Mouse (Mus musculus): ENCODE results near the gene Lst1.

Gene Lst1

DNA sequence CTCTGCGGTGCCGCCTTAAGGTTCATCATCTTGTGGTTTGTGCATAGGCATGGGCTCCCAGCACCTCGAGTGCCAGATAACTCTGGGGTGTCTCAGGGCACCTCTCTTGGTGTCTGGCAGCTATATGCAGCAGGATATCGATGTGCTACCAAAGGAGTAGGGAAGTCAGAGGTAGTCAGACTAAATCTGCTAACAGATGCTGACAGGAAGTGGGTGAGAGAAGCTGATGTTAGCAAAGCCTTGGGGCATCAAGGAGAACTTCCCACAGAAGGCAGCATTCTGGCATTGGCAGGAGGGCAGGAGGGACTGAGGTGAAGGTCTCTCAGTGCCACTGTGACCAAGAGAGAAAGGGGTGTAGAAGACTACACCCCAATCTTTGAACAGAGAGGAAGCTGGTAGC, 1.9 kb upstream of the Lst1 start:
- CTCF ChIA-PET, result interaction anchor here (1.5 to 1.6 kb wide), 3 partner anchors 18 to 43 kb away, joined by 4 to 5 read pairs (median 5); no protein-coding TSS in a partner anchor

DNA sequence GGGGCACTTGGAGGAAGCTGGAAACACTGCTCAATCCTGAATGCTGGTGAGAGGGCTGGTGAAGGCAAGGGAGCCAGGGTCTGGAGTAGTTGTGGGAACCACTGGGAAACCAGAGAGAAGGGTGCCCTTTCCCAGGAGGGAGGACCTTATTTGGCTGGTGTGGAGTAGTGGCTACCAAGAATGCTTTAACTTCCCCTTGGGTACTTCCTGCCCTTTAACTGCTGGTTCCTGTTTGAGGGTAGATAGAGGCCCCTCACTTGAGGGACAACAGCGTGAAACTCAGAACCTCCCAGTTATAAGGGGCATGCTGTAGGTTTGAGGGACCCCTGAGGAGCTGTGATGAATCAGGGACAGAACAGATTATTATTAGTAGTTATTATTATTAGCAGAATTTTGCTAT, 947 bp upstream of the Lst1 start:
- CTCF ChIA-PET, result interaction anchor here (0.6 to 1.6 kb wide), 3 partner anchors 14 to 43 kb away, joined by 3 to 5 read pairs (median 4); no protein-coding TSS in a partner anchor

DNA sequence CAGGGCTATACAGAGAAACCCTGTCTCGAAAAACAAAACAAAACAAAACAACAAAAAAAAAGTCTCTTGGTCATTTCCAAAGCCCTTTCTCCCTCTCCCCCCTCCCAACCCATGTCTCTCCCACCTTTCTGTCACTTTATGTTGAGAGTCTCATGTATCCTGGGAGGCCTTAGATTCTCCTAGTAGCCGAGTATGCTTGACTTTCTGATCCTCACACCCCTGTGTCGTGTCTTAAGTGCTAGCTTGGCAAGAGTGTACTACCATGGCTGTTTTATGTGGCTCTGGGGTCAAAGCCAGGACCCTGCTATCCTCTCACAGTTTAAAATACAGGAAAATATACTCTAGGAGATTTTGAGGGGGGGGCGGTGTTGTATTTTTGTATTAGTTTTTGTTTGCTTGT, 894 bp downstream of the Lst1 start:
- CTCF ChIA-PET, result interaction anchor here (0.7 to 1.0 kb wide), 3 partner anchors 9 to 44 kb away, joined by 3 to 5 read pairs (median 4); no protein-coding TSS in a partner anchor

DNA sequence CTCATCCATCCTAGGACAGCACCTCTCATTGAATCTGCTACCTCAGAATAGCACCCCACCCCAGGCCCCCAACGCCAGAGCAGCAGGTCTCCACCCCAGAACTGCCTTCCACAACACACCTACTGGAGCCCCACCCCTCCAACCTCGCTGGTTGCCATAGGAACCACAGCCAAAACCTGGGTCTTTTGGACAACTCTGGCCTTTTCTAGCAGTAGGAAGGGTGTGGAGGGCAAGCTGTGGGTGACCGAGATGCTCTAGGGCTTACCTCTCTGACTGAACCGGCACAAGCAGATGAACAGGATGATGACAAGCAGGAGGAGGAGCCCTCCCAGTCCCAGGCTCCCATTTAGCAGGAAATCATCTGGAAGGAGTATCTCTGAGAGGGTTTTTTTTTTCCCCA, 1.6 kb downstream of the Lst1 start:
- CTCF ChIA-PET, result interaction anchor here (0.9 kb wide), 1 partner anchor 8 kb away, joined by 5 read pairs; no protein-coding TSS in a partner anchor

DNA sequence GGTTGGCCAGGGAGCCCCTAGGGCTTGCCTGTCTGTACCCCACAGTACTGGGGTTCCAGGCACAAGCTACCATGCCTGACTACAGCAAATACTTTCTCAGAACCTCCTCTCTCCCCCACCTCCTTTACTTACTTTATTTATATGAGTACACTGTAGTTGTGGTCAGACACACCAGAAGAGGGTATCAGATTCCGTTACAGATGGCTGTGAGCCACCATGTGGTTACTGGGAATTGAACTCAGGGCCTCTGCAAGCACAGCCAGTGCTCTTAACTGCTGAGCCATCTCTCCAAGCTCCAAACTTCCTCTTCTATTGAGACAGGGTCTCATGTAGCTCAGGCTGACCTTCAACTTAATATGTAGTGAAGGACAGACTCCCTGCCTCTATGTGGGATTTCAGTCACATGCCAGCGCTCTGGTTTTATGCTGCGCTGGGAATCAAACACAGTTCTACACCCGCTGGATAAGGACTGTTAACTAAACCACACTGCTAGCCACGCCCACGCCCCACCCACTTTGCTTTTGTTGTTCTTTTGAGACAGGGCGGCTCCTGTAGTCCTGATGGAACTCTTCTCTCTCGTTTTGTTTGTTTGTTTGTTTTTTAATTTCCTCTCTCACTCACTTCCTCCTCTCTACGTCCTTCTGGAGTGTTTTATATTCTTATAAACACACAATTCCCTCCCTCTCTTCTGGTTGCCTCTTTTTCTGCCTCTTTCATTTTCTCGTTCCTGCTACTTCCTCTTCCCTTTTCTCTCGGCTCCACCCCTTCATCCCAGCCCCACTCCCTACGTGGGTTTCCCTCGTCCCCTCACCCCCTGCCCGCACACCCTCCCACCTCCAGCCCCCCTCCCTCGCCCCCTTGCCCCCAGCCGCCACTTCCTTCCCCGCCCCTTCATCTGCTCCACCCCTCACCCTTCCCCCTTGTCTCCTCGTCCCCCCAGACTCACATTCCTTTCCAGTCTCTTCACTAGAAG, 2.3 kb downstream of the Lst1 start:
- CTCF ChIA-PET, result interaction anchor here (0.5 to 0.7 kb wide), 3 partner anchors 12 to 845 kb away, joined by 3 to 26 read pairs (median 4); partner anchors contain the start of gene Nfkbil1

DNA sequence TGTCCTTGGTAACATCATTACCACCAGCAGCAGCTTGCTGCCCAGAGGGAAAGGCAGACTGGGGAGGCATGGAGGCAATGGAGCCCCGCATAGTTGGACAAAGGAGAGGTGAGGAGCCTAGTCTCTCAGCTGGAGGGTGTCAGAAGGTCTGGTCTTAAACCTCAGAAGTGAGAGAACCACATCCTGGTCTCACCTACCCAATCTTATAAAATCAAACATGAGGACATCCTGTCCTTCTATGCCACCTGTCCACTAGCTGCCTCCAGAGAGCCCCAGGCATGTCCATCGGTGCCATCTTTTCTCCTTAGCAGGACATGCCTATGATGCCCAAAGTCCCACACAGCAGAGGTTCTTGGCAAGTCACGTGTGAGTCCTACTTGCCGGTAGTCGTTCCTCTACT, 8.1 kb downstream of the Lst1 start:
- CTCF ChIA-PET, result interaction anchor here (1.2 kb wide), 1 partner anchor 17 kb away, joined by 3 read pairs; no protein-coding TSS in a partner anchor

DNA sequence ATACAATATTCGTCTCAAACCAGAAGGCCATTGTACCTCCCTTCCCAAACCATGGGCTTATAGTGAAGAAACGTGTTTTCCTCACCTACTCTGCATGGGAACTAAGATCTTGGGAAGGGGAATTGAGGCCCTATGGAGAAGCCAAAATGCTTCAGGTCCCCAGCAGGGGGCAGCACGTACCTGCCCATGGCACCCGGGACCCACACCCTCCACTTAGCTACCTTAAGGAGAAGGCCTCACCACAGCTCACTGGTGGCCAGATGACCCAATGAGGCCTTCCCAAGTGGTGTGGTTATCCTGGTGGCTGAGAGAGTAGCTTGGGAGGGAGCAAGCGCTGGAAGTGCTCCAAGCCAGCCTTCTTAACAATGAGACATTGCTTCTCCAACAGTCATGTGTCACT, 9.7 kb downstream of the Lst1 start:
- CTCF ChIA-PET, result interaction anchor here (0.5 to 1.5 kb wide), 6 partner anchors 8 to 54 kb away, joined by 3 to 5 read pairs (median 3); partner anchors contain the start of genes Atp6v1g2 and Ltb

DNA sequence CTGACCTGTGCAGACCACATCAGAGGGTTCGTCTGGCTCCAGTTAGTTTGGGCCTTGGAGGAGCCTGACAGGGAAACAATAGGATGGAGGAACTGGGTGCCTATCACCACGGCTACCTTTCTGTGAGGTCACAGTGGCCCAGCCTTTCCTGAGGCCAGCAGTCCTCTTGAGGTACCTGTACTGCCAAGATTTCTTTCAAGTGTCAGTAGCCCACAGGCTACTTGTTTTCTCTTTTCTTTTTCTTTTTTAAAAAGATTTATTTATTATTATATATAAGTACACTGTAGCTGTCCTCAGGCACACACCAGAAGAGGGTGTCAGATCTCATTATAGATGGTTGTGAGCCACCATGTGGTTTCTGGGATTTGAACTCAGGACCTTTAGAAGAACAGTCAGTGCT, 12.3 kb downstream of the Lst1 start, which contains the start of gene Aif1:
Gene Aif1 (minus strand): TSS at position 101 of the 400 bp plus-strand sequence.
- CTCF ChIA-PET, result interaction anchor here (0.6 kb wide), 1 partner anchor 89 kb away, joined by 12 read pairs; no protein-coding TSS in a partner anchor

DNA sequence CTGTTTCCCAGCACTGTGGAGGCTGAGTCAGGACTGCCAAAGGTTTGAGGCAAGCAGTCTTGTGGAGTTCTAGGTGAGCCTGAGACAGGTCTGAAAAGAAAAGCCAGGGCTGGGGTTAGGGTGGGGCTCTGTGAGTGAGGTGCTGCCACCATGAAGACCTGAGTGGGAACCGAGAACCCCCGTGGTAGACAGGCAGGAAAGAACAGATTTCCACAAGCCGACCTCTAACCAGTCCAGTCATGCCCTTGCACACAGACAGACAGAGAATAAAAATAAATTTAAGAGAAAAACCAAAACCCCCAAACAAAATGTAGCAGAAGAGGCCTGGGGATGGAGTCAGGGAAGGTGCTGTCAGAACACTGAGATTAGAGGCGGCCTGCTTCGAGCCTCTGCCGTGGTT, 12.9 kb downstream of the Lst1 start:
- CTCF ChIA-PET, result no interaction called here

DNA sequence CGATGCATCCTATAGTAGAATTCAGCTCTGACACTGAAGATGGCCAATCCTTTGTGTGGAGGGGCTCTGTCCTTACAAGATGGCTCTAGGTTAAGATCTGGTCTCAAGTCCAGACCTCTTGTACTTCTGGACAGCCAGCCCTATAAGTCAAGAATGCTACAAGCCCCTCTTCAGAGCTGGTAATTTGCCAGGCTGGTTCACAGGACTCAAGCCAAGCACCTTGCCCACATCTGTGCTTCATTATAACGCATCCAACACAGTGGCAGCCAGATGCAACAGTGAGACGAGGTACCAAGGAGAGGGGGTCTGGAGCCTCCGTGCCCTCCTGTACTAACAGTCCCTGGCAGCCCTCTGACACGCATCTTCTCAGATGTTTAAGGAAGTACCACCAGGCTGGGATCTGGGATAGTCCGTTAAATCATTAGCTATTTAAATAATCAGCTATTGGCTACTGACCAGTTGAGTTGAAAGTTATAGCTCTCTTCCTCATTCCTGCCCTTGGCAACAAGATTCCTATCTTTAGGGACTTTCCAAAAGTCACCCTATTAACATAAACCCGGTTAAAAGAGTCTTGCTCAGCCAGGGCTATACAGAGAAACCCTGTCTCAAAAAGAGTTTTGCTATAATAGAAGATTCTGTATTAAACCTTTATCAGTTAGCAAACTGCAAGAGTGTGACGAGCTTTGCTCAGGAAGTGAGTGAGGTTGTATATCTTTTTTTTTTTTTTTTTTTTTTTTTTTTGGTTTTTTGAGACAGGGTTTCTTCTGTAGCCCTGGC, 13.8 kb downstream of the Lst1 start:
- CTCF ChIA-PET, result interaction anchor here (0.6 to 1.8 kb wide), 3 partner anchors 56 to 802 kb away, joined by 3 to 7 read pairs (median 4); no protein-coding TSS in a partner anchor

DNA sequence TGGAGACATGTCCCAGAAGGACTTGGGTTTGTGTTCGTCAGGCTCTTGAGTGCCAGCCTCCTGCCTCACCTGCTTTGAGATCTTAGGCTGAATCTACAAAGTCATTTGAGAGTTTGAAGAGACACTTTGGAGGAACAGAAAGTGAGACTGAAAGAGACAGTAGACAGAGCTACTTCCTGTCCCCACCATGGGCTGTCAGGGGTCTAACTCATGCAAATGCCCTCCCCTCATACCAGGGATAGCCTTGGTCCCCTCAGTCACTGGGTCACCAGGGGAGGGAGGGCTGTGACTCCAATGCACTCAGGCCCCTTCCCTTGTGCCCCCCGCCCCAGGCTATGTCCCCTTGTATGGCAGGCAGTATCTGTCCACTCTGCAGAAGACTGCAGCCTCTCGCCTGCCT, 14.9 kb downstream of the Lst1 start:
- CTCF ChIA-PET, result interaction anchor here (1.8 kb wide), 1 partner anchor 59 kb away, joined by 4 read pairs; no protein-coding TSS in a partner anchor

DNA sequence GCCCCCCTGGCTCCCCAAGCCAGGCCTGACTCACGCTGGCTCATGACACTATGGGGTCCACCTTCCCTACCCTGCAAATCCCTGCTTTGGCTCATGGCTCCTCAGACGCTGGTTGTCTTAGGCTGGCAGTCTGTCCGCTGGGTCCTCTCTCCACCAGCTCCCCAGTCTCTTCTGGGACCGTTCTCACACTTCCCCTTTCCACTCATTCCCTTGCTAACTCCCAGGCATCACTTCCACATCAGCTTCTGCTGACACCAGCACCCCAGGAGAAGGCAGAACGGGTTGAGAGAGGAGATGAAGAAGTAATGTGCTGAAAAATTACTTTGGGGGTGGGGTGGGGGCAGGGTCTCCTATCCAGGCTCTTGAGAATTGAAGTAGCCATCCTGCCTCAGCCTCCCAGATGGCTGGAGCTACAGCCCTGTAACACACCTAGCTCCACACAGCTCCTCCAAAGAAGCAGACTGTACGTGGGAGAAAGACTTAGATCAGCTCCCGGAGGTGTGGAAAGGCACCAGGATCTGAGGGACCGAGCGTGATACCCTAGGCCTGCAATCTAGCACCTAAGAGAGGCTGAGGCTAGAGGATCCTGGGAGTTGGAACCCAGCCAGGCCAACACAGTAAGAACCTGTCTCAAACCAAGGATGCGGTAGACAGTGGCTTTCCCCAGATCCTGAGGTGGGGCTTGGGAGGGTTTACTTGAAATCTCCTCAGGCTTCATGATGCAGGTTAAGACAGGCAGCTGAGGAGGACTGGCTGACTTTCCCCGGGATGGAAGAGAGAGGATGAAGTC, 15.6 kb downstream of the Lst1 start:
- CTCF ChIA-PET, result interaction anchor here (0.6 to 1.1 kb wide), 7 partner anchors 23 to 87 kb away, joined by 3 to 21 read pairs (median 3); no protein-coding TSS in a partner anchor

DNA sequence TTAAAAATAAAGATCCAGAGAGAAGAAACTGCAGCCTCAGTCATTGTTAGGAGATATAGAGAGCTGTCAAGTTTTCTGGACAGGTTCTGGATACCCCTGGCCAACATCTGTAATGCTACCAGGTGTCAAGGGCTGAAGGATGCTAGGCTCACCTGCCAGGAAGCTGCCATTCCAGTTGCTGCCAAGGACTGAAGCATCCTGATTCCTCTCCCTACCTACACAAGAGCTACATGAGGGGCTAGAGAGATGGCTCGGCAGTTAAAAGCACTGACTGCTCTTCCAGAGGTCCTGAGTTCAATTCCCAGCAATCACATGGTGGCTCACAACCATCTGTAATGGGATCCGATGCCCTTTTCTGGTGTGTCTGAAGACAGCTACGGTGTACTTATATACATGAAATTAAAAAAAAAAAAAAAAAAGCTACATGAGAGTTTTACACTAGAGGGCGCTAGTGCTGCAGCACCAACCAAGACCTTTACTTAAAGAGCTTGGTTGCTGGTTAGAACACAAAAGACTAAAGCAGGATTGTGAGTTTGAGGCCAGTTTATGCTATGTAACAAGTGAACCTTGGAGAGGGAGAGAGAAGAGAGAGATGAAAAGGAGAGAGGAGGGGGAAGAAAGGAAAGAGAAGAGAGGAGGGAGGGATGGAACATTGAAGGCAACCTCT, 19.6 kb downstream of the Lst1 start:
- CTCF ChIA-PET, result interaction anchor here (0.6 to 1.9 kb wide), 10 partner anchors 10 to 131 kb away, joined by 3 to 12 read pairs (median 4); partner anchors contain the start of gene Atp6v1g2

DNA sequence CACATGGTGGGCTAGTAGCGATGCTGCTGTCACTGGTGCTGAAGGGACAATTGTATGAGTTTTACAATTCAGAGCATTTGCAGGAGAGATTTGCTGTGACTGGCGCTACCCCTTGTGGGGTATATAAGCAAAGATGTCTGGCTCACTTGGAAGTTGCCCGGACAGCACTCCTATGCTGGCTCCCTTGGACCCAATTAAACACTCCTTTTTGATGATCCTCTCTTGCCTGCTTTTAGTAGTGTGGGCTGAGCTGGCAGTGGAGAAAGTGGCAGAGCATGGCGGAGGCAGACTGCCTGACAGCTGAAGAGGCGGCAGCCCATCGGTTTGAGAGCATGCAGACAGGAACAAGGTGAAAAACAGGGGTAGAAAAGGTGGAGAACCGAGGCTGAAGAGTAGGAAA, 20.4 kb downstream of the Lst1 start:
- CTCF ChIA-PET, result interaction anchor here (1.1 to 1.9 kb wide), 4 partner anchors 21 to 78 kb away, joined by 3 to 12 read pairs (median 5); partner anchors contain the start of gene Atp6v1g2

DNA sequence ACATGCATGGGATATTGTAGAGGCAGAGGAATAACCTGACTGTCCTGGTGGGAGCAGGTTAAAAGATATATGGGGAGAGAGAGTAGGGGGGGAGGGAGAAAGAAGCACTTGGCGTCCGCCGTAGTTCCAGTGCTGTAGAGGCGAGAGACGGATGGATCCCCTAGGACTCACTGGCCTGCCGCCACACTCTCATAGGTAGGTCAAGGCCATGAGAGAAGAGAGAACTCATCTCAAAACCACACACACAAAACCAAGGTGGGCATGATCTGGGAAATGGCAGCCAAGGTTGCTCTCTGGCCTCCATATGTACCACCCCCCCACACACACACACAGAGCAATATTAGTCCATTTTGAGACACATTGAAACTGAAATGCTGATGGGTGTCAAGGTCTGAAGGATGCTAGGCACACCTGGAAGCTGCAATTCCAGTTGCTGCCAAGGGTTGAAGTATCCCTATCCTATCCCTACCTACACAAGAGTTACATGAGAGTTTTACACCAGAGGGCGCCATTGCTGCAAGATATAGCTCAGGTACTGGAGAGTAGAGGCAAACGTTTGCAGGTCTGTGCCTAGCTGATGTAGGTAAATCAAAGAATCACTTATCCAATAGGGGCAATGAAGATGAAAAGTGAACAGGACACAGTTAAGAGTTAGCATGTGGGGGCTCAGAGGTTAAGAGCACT, 21.7 kb downstream of the Lst1 start:
- CTCF ChIA-PET, result interaction anchor here (0.6 to 1.6 kb wide), 5 partner anchors 23 to 970 kb away, joined by 3 to 8 read pairs (median 4); no protein-coding TSS in a partner anchor

DNA sequence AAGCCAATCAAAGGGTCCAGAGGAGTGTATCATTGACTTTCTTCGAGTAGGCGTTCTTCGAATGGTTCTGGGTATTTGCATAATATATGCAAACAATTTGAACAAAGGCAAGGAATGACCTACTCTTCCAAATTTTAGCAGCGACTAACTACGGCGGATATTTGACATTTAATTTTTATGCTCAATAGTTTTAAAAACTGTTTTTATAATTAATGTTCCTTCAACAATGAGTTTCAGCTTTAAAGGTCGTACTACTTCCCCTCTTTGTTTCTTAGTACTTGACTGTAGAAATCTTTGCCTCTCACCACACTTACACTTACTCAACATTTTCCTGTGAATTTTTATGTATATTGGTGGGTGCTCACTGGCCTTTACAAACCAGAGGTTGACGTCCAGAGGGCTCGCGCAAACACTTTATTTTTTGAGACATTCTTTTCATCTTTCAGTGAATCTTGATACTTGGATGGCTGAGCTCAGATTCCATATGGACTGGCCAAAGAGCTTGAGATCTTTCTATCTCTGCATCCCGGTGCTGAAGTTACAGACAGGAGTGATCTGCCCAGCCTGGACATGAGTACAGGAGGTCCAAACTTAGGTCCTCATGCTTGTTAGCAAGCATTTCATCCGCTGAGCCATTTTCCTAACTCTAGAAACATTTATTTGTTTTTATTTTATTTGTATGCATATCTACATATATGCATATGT, 22.6 kb downstream of the Lst1 start:
- CTCF ChIA-PET, result interaction anchor here (0.5 to 1.6 kb wide), 3 partner anchors 24 to 67 kb away, joined by 3 to 4 read pairs (median 4); no protein-coding TSS in a partner anchor

DNA sequence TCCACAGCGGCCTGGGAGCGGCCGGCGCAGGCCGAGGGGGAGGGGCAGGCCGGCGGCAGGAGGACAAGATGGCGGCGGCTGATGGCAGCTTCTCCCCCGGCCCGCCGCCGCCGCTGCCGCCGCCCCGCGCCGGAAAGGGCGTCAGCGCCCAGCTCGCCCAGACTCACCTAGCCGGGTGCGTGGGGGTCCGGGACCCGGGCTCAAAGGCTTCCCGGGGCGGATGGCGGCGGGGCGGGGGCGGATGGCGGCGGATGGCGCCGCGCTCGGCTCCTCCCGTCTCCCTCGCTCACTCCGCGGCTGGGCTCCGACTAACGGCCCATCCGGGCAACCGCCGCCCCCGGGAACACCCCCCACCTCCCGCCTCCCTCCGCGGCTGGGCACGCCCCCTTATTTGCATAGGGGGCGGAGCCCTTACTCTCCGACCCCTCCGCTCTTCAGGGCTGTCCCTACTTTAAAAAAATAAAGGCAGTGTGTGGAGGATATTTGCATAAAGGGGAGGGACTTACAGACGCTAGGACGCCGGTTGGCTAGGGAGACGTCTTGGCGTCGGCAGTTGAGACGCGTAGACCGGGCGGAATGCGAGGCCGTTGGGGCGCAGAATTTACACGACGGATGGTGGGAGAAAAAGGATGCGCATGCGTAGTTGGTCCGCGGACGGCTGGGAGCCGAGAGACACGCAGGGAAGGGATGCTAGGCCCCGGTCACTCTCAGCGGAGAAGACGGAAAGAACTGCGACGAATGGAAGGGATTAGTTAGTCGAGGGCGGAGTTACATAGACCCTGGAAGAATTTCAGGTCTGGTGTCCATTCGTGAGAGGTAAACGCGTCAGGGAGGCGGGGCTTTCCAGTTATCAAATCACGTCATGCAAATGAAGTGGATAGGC, 23.4 kb downstream of the Lst1 start, which contains the start of gene Prrc2a:
Gene Prrc2a (minus strand): TSS at position 330 of the 883 bp plus-strand sequence.
- CTCF ChIA-PET, result interaction anchor here (0.8 kb wide), 1 partner anchor 58 kb away, joined by 3 read pairs; no protein-coding TSS in a partner anchor

Measured in spleen, embryonic (tissue).